Mouse (Mus musculus): ENCODE data around the gene Six5. TPM values are rescaled to one million over a fixed set of nuclear protein-coding genes. Genes with fewer than 3 reads are reported as not detected.

Six5 gene
- total RNA-seq, 1 experiment = 3.0 TPM

- H3K4me1 ChIP-seq (ENCODE audit: control insufficient read depth in 2 of 2, insufficient read depth in 2 of 2, low read length in 2 of 2, poor library complexity in 1 of 2) = peaks cover 1 to 32% of the 10 kb centered on the region in 2 experiments; a peak in 2 of 4 replicates
- no peak overlapping the region for H3K27ac ChIP-seq (ENCODE audit: insufficient read depth, low read depth, low read length, poor library complexity, severe bottlenecking)
- DNase-seq (ENCODE audit: low read depth, low spot score) = no peak
- peaks cover 15% of the 10 kb centered on the region for H3K36me3 ChIP-seq (ENCODE audit: control insufficient read depth, insufficient read depth, low read length, poor library complexity, severe bottlenecking)
- in situ Hi-C loops (cut with MboI; ENCODE audit: low sequenced_read_pairs in 2 of 2, unreplicated experiment in 2 of 2) = no loop called here
- no peak overlapping the region for H3K9ac ChIP-seq (ENCODE audit: insufficient read depth, low read depth, low read length, poor library complexity, severe bottlenecking)
- TF ChIP-seq MAFK (IDR thresholded peaks at IDR 0.05; ENCODE audit: insufficient read depth, low read depth, low read length) = no peak
- no peak for TF ChIP-seq CHD2 (IDR thresholded peaks at IDR 0.05; ENCODE audit: low read depth, low read length)
- no peak for TF ChIP-seq HCFC1 (IDR thresholded peaks at IDR 0.05; ENCODE audit: borderline replicate concordance, insufficient read depth, low read length)
- no peak for TF ChIP-seq ZC3H11A (IDR thresholded peaks at IDR 0.05; ENCODE audit: borderline replicate concordance, low read depth, low read length)
- no peak for TF ChIP-seq ZNF384 (IDR thresholded peaks at IDR 0.05; ENCODE audit: low read depth, low read length)
- no peak overlapping the region; a peak in 1 of 4 replicates for H3K4me3 ChIP-seq (ENCODE audit: insufficient read depth in 1 of 2, low read depth in 1 of 2, low read length in 2 of 2, poor library complexity in 1 of 2, severe bottlenecking in 1 of 2)
- H3K9me3 ChIP-seq (ENCODE audit: control insufficient read depth, insufficient read depth, low read depth, low read length) = no peaks in the 10 kb centered on the region
Observed at GRCm38 (mm10) chr7:19086760-19087159, 7.6 kb upstream of the Six5 start.

GRCm38 (mm10) chr7:19088813-19089212, 5.6 kb upstream of the Six5 start:
- H3K4me1 ChIP-seq (ENCODE audit: control insufficient read depth in 2 of 2, insufficient read depth in 2 of 2, low read length in 2 of 2, poor library complexity in 1 of 2) = peaks cover 1 to 35% of the 10 kb centered on the region in 2 experiments; a peak in 2 of 4 replicates
- no peak for TF ChIP-seq MAFK (IDR thresholded peaks at IDR 0.05; ENCODE audit: insufficient read depth, low read depth, low read length)
- in situ Hi-C loops (cut with MboI; ENCODE audit: low sequenced_read_pairs in 2 of 2, unreplicated experiment in 2 of 2) = no loop called here
- H3K9me3 ChIP-seq (ENCODE audit: control insufficient read depth, insufficient read depth, low read depth, low read length) = no peaks in the 10 kb centered on the region
- H3K4me3 ChIP-seq (ENCODE audit: insufficient read depth in 1 of 2, low read depth in 1 of 2, low read length in 2 of 2, poor library complexity in 1 of 2, severe bottlenecking in 1 of 2) = no peak overlapping the region
- peaks cover 8% of the 10 kb centered on the region; the same call in 1 of the 2 replicates for H3K36me3 ChIP-seq (ENCODE audit: control insufficient read depth, insufficient read depth, low read length, poor library complexity, severe bottlenecking)
- no peak overlapping the region for H3K27ac ChIP-seq (ENCODE audit: insufficient read depth, low read depth, low read length, poor library complexity, severe bottlenecking)
- peak; percentile 58 for DNase-seq (ENCODE audit: low read depth, low spot score)
- no peak overlapping the region for H3K9ac ChIP-seq (ENCODE audit: insufficient read depth, low read depth, low read length, poor library complexity, severe bottlenecking)

GRCm38 (mm10) chr7:19091913-19092312, 2.5 kb upstream of the Six5 start:
- TF ChIP-seq CHD2 (IDR thresholded peaks at IDR 0.05; ENCODE audit: low read depth, low read length) (no peak), MAFK (IDR thresholded peaks at IDR 0.05; ENCODE audit: insufficient read depth, low read depth, low read length) (no peak), HCFC1 (IDR thresholded peaks at IDR 0.05; ENCODE audit: borderline replicate concordance, insufficient read depth, low read length) (no peak), ZC3H11A (IDR thresholded peaks at IDR 0.05; ENCODE audit: borderline replicate concordance, low read depth, low read length) (no peak), ZNF384 (IDR thresholded peaks at IDR 0.05; ENCODE audit: low read depth, low read length) (no peak)
- no peaks in the 10 kb centered on the region for H3K9me3 ChIP-seq (ENCODE audit: control insufficient read depth, insufficient read depth, low read depth, low read length)
- peak overlapping the region; percentile 48; the same call in 1 of the 2 replicates for H3K9ac ChIP-seq (ENCODE audit: insufficient read depth, low read depth, low read length, poor library complexity, severe bottlenecking)
- H3K36me3 ChIP-seq (ENCODE audit: control insufficient read depth, insufficient read depth, low read length, poor library complexity, severe bottlenecking) = peaks cover 8% of the 10 kb centered on the region; the same call in 1 of the 2 replicates
- H3K4me3 ChIP-seq (ENCODE audit: insufficient read depth in 1 of 2, low read depth in 1 of 2, low read length in 2 of 2, poor library complexity in 1 of 2, severe bottlenecking in 1 of 2) = peak overlapping the region; percentile 24 to 68; a peak in 2 of 4 replicates
- H3K4me1 ChIP-seq (ENCODE audit: control insufficient read depth in 2 of 2, insufficient read depth in 2 of 2, low read length in 2 of 2, poor library complexity in 1 of 2) = peaks cover 3 to 19% of the 10 kb centered on the region in 2 experiments; a peak in 2 of 4 replicates
- no peak overlapping the region for H3K27ac ChIP-seq (ENCODE audit: insufficient read depth, low read depth, low read length, poor library complexity, severe bottlenecking)
- in situ Hi-C loops (cut with MboI; ENCODE audit: low sequenced_read_pairs in 2 of 2, unreplicated experiment in 2 of 2) = no loop called here
- DNase-seq (ENCODE audit: low read depth, low spot score) = no peak

- H3K4me3 ChIP-seq (ENCODE audit: insufficient read depth in 1 of 2, low read depth in 1 of 2, low read length in 2 of 2, poor library complexity in 1 of 2, severe bottlenecking in 1 of 2) = peak overlapping the region; percentile 33 to 68
- DNase-seq (ENCODE audit: low read depth, low spot score) = no peak
- H3K9ac ChIP-seq (ENCODE audit: insufficient read depth, low read depth, low read length, poor library complexity, severe bottlenecking) = peak overlapping the region; percentile 48; the same call in 1 of the 2 replicates
- no peak overlapping the region for H3K27ac ChIP-seq (ENCODE audit: insufficient read depth, low read depth, low read length, poor library complexity, severe bottlenecking)
- H3K4me1 ChIP-seq (ENCODE audit: control insufficient read depth in 2 of 2, insufficient read depth in 2 of 2, low read length in 2 of 2, poor library complexity in 1 of 2) = peaks cover 2 to 14% of the 10 kb centered on the region in 2 experiments; a peak in 2 of 4 replicates
- H3K36me3 ChIP-seq (ENCODE audit: control insufficient read depth, insufficient read depth, low read length, poor library complexity, severe bottlenecking) = peaks cover 8% of the 10 kb centered on the region; the same call in 1 of the 2 replicates
- H3K9me3 ChIP-seq (ENCODE audit: control insufficient read depth, insufficient read depth, low read depth, low read length) = no peaks in the 10 kb centered on the region
- no peak for TF ChIP-seq CHD2 (IDR thresholded peaks at IDR 0.05; ENCODE audit: low read depth, low read length)
- TF ChIP-seq MAFK (IDR thresholded peaks at IDR 0.05; ENCODE audit: insufficient read depth, low read depth, low read length) = no peak
- TF ChIP-seq ZC3H11A (IDR thresholded peaks at IDR 0.05; ENCODE audit: borderline replicate concordance, low read depth, low read length) = no peak
- no peak for TF ChIP-seq ZNF384 (IDR thresholded peaks at IDR 0.05; ENCODE audit: low read depth, low read length)
- TF ChIP-seq HCFC1 (IDR thresholded peaks at IDR 0.05; ENCODE audit: borderline replicate concordance, insufficient read depth, low read length) = no peak
- in situ Hi-C loops (cut with MboI; ENCODE audit: low sequenced_read_pairs in 2 of 2, unreplicated experiment in 2 of 2) = no loop called here
Observed at GRCm38 (mm10) chr7:19092381-19093173, 1.8 kb upstream of the Six5 start.

Measured in ES-E14 (cell line).